Mouse (Mus musculus): ENCODE measurements around the gene Zfp385a. TPM values are rescaled to one million over a fixed set of nuclear protein-coding genes. Genes with fewer than 3 reads are reported as not detected.

The Zfp385a gene
- total RNA-seq, 2 experiments from 2014 or later = 12.5 to 13.7 TPM

DNA sequence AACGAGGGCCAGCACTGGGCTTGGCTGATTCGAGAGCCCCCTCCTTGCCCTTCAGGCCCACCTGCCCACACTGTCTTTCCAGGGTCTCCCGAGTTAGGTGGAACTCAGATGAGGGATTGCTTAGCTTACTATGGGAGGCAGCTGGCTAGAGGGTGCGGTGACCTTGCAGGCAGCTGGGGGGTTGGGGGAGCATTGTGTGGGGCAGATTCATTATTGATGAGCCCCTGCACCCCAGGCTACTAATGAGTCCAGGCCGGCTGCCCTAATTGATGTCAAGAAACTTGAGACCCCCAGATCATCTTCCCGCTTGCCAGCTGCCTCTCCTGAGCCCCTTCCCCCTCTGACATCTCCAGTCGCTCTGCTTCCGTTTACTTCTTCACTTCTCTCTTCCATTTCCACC, 1.7 kb upstream of the Zfp385a start:
- intact Hi-C loops (cut with DNase I) = no loop called here
- no peak for DNase-seq (ENCODE audit: low spot score)

DNA sequence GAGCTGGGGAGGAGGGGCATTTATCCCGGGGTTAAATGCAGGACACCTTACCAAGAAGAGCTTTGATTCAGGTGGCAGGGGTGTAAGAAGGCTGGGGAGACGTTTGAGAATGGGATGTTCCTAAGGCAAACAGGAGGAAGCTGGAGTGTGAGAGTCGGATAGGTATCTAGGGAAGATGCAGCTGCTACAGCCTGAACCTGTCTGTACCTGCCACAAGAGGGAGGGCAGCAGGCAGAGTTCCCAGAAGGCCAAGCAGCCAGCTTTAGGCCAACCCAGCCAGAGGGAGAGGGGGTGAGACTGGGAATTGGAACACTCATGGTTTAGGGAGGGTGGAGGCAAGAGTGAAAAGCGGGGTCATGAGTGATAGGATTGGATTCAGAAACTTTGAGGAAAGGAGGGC, 893 bp upstream of the Zfp385a start:
- no peak for DNase-seq (ENCODE audit: low spot score)
- intact Hi-C loops (cut with DNase I) = no loop called here

DNA sequence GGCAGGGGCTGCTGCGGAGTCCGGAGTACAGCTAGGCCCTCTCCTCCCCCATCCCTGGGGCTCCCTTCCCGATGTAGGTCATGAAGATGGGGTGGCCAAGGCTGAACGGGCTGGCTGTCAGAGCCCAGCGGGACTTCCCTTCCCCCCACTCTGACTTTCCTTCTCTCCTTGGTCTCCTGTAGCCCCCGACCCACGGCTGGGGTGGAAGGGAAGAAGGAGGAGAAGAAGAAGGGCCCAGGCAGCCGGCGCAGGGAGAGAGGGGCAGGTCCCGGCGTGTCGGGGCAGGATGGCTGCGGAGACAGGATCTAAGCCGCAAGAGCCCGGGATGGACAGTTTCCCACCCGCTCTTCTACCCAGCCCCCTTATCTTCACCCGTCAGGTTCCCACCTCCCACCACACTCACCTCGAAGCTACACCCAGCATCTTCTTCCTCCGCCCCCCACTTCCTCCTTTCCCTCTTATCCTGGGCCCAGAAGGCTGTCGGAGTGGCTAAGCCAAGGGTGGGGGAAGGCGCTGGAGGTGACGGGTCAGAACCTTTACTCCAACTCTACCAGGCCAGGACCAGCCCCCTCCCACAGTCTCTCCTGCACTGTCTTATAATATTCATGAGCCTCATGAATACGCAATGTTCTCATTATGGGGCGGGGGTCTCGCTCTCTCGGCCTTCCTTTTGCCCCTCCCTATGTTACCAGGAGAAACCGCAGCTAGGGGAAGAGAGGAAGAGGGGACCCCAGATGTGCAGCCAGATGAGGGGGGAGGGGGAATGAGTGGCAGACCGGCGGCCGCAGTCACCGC, 530 bp downstream of the Zfp385a start:
- intact Hi-C loops (cut with DNase I) = no loop called here
- DNase-seq (ENCODE audit: low spot score) = no peak

DNA sequence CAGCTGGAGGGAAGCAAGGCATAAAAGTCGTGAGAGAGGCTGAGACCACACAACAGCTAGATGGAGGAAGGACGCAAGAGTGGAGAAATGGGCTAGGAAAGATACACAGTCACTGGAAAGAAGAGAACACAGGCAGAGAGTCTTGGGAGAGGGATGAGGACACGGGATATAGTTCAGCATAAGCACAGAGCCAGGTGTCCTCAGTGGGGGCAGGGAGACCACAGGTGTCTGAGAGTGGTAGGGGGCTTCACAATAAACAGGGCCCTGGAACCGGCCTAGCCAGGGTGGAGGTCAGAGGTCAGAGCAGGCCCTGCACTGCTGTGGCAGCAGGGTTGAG, 1.1 kb downstream of the Zfp385a start:
- no peak for DNase-seq (ENCODE audit: low spot score)
- intact Hi-C loops (cut with DNase I) = no loop called here

DNA sequence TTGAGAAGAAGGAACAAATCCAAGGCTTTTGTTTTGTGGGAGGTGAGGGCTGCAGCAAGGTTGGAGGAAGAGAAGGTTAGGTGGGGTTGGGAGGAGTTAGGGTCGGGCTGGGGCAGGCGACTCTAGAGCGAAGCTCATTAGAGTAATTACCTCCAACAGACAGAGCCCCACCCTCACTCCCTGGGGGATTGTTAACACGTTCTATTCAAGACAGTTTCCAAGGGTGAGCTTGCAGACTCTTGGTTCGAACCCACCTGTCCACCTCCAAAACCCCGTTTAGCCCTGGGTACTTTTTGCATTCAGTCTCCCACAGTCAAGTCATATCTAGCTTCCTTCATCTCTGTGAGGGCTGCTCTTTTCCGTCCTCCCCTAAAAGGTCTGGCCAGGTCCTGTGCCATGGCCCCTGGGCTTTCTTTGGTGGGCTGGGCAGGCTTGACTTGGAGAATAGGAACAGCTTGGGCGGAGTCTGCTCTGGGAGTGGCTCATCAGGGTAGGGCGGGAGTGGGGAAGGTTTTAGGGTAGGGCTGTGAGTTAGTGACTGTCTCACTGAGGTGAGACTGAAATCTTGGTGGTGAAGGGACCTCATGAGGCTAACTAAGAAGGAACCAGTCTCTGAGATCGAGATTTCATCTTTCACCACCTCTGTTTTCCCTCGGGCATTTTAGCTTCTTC, 2.8 kb downstream of the Zfp385a start:
- intact Hi-C loops (cut with DNase I) = no loop called here
- DNase-seq (ENCODE audit: low spot score) = no peak

DNA sequence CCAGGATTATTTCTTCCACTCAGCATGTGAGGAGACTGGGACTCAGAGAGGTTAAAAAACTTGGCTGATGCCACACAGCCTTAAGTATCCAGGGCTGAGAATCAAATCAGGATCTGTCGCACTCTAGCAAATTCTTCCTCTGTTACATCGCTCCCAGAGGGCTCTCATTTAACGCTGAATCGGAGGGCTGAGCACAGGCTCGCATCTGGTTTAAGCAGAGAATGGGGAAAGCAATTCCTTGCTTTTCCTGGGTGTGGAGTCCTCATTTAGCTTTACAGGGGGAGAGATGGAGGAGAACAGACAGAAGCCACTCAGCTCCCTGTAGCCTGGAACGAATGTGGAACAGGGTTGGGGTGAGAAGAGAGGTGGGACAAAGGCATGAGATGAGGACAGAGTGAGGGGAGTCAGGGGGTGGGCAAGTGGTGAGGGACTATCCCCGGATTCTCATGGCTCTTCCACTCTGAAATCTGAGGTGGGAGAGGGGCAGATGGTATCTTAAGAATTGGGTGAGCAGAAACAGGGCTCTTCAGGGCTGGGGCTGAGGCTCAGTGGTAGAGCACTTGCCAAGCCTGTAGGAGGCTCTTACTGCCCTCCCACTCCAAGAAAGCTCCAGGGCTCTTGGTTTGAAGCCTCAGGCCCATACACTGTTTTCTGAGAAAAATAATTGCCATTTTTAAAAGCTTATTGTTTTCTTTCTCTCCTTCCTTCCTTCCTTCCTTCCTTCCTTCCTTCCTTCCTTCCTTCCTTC, 4.2 kb downstream of the Zfp385a start:
- DNase-seq (ENCODE audit: low spot score) = no peak
- intact Hi-C loops (cut with DNase I) = no loop called here

DNA sequence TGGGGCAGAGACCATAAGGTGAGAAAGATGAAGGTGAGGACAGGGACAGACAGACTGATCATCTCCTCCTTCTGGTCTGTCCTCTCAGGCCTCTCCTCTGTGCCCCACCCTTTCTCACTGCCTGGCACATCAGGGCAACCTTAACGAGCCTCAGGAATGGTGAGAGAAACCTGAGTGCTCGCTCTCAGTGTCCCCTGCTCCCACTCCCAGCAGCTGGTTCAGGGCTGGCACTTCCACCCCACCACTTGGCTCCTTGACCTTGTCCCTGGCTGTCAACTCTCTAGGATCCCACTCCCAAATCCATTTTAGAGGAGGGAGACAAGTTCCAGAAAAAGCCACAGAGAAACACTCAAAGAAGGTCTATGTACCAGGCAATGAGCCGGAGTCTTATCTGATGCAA, 4.9 kb downstream of the Zfp385a start:
- intact Hi-C loops (cut with DNase I) = no loop called here
- DNase-seq (ENCODE audit: low spot score) = no peak

DNA sequence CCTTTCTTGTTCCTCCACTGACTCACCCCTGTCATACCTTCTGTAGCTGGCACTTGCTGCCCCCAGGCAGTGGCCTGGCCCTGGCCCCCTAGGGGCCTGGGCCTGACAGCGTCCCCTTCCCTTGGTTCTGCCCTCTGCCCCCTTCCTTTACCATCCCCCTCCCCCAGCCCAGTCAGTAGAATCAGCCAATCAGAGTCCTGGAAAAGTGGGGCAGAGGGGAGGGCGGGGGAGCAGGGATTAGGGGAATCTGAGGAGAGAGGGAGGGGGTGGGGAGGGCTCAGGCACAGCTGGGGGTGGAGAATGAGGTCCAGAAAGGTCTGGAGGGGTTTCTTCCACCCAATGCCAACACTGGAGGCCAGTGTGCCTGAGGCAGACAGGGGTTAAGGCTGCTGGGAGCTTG, 5.7 kb downstream of the Zfp385a start:
- DNase-seq (ENCODE audit: low spot score) = no peak
- intact Hi-C loops (cut with DNase I) = no loop called here

DNA sequence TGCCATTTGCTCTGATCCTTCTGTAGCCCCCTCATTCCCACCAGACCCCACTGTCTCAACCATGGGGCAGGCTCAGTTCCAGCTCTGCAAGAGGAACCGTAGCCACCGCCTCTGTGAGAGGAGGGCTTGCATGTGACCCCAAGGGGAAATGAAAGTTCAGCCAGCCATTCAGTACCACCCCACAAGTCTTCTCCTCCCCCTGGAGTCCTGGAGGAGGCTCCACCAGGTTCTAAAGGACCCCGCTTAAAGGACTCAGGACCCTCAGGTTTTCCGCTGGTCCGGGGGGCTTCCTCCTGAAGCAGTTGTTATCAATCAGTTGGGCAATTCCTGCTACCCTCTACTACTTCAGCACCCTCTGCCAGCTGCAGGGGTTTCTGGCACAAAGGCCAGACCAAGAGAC, 6.2 kb downstream of the Zfp385a start:
- intact Hi-C loops (cut with DNase I) = no loop called here
- DNase-seq (ENCODE audit: low spot score) = no peak

DNA sequence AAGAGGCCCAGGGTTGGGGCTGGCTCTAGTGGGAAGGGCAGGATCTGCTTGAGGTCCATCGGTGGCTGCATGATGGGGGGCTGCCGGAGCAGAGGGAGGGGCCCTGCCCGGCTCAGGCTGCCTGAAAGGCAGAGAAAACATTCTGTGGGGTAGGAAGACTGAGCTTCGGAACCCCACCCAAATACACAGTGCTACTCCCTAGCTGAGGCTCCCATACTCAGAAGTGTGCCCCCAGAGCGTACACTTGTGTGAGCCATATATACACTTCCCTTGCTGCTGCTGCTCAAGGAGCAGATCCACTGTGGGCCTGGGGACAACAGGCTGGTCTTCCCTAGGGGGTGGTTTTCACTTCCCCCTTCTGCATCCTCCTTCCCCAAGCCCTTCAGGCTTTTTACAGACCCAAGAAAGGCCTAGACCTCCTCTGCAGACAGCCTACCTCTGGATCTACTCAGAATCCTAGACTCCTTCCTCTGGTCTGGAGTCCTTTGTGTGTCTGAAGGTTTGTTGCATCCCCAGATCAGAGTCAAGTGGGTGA, 6.7 kb downstream of the Zfp385a start:
- intact Hi-C loops (cut with DNase I) = no loop called here
- no peak for DNase-seq (ENCODE audit: low spot score)

DNA sequence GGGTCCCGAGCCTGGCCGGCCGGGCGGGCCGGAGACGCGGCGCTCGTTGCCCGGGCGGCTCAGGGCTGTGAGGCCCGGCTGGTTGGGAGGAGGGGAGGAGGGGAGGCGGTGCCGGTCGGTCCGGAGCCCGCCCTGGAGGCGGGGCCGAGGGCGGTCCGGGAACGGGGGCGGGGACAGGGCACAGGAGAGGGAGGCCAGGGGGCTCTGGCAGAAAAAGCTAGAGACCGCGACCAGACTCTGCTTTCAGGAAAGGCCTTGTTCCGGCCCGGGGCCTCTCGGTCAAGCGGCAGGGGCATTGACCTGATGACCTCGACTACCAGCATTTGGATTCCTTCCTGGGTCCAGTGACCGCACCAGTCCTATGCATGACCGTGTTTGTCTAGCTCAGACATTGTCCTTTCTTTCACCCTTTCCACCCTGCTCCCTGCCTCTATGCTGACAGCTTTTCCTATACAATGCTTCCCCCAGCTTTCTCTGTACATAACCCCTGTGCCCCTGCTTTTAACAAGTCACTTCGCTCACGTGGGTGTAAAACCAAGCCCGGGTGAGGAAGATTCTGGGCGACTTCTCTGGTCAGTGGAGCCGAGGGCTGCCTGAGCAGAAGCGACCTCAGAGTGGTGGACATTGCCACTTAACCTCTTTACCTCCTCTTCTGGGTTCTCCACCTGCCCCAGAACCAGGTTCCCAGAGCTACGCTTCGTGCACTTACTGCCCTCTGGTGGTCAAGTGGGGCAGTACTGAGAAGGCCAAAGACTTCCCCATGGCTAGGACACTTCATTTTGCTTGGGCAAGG, 16.2 kb downstream of the Zfp385a start:
- peak; percentile 81 for DNase-seq (ENCODE audit: low spot score)
- intact Hi-C loops (cut with DNase I) = no loop called here

DNA sequence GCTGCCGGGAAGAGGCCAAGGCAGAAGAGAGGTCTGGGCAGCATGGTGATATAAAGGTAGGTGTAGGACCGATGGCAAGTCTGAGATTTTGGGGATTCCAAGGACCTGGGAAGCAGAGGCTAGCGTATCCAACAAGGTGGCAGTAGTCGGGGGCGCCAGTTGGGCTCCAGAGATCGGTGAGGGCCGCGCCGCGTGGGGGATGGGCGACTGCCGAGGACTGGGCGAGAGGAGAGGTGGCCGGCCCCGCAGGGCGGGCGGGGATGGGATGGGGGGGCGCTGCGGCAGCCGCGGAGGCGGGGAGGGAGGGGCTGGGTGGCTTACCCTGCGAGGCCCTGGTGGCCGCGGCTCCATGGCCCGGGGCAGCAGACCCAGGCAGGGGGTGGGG, 16.8 kb downstream of the Zfp385a start:
- DNase-seq (ENCODE audit: low spot score) = no peak
- intact Hi-C loops (cut with DNase I) = no loop called here

DNA sequence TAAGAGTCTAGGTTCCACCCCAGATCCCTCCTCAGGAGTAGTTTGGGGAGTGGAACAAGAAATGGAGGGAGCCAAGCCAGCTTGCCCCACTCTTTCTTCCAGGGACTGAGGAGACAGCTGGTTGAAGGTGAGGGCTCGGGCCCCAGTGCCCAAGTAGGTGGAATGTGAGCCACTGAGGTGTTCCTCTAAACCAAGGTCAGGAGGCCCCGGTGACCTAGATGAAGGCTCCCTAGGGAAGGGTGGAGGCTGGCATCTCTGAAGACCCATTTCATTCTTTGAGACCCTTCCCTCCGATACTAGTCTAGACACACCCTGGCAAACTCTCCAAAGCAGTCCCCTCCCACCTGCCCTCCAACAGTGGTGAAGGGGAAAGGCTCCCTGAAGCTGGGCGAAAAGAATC, 17.5 kb downstream of the Zfp385a start:
- intact Hi-C loops (cut with DNase I) = no loop called here
- DNase-seq (ENCODE audit: low spot score) = no peak

DNA sequence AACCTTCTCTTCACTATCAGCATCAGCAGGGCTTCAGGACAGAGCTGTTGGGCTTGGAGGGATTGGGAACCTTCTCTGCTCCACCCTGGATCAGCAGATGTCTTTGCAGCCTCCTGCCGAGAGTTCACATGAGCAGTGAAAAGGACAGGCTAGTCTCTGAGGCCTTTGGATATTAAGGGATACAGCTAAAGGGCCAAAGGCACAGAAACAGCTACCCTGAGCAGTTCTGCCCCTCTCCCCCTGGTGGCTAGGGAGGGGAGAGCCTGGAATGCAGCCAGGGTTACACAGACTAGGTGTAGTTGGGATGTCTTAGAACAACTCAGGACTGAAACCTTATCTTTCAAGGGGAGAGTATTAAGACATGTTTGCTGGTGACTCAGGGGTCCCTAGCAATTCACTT, 18.8 kb downstream of the Zfp385a start:
- no peak for DNase-seq (ENCODE audit: low spot score)
- intact Hi-C loops (cut with DNase I) = no loop called here

DNA sequence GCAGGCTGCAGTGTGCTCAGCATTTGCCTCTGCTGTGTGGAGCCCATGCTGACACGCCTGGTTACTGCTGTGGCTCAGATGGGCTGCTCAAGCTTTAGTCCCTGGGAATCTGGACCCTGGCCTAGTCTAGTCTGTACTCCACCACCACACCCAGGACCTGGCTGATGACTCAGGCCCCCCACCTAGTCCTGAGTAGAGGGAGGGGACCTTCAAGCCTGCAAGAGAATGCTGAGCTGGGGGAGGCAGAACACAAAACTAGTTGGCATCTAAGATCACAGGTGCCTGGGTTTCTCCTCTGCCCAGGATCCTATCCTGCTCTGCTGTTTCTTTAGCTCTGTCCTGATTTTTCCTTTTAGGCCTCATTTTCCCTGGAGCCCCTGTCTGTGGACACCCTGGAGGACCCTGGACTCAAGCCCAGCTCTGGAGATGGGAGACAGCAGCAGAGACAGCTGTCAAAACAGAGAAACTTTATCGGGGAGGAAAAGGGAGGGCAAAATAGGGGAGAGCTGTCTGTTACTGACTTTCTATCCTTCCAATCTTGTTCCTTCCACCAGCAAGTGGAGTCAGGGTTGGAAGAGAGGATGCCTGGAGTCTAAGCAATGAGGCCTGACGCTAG, 21.6 kb downstream of the Zfp385a start:
- peak; percentile 64 for DNase-seq (ENCODE audit: low spot score)
- intact Hi-C loops (cut with DNase I) = loop anchor here (5.0 kb wide), 1 partner anchor 331 kb away; no protein-coding TSS in a partner anchor

DNA sequence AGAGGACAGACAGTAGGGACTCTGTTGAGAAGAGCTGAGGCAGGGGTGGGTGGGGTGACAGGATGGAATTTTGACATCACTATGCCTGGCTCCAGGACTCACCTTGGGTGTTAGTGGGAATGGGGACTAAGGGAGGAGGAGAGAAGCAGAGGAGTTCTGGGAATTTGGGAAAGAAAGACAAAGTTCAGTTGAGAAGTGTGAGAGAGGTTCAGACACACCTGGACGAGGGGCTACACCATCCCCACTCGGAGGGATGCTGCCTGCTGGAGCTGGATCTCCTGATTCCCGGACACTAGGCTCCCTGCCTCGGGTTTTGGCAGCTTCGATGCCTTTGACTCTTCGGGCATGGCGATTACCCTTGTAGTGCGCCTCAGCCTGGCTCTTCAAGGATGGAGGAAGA, 22.2 kb downstream of the Zfp385a start:
- intact Hi-C loops (cut with DNase I) = loop anchor here (5.0 kb wide), 1 partner anchor 330 kb away; no protein-coding TSS in a partner anchor
- DNase-seq (ENCODE audit: low spot score) = no peak

DNA sequence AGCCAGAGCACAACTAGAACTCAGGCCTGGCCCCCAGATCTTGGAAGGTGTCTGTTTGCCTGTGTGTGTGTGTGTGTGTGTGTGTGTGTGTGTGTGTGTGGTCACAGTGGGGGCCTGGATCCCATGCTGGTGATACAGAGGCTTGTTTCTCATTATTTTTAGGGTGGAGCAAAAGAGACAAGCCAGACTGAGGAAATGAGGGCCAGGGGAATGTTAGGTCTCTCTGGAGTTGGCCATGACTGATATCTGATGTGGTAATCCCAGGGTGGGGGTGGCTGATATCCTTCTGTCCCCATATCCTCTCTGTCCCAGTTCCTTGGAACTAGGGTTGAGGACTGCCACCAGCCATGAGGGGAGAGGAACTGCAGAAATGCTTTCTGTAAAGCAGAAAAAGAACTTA, 22.8 kb downstream of the Zfp385a start:
- intact Hi-C loops (cut with DNase I) = loop anchor here (5.0 kb wide), 1 partner anchor 330 kb away; no protein-coding TSS in a partner anchor
- DNase-seq (ENCODE audit: low spot score) = no peak

DNA sequence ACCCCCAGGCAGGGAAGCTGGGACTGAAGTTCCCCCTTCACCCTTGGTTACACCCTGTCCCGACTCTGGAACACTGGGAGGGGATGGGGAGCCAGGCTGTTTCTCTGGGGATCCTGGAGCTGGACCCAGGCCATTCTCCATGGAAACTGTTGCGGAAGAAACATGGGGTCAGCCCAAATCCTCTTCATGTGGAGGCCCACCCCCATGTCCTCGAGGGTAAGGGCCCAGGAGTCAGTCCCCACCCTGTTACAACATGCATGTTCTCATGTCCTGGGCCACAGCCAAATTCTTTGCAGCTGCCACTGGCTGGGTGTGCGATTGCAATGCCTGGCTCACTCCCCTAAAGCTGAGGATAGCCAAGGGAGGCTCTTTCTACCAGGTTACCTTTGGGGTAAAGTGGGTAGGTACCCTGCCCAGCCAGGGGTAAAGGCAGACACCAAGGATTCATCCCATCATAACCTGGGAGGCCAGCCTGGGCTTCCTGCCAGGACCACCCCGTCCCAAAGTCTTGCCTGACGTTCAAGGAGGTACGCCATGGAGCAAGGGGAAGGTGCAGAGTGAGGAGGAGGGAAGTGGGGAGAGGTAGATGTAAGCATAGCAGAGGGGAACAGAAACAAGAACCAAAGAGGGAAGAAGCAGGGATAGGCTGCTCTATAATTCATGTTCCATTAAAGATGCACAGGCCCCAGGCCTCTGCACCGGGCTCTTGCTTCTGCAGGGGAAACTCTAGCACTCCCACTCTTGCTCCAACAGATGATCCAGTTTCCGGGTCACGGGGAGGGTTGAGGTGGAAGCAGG, 23.7 kb downstream of the Zfp385a start:
- peak; percentile 82 for DNase-seq (ENCODE audit: low spot score)

More for the DNA sequence above, 23.7 kb downstream of the Zfp385a start:
- intact Hi-C loops (cut with DNase I) = loop anchor here (5.0 kb wide), 1 partner anchor 329 kb away; no protein-coding TSS in a partner anchor

Data from heart, postnatal 25 days (tissue).